Mouse (Mus musculus): ENCODE measurements around the gene Hoxa3.

GRCm38 (mm10) chr6:52205638-52206621 lies 7.2 kb downstream of the Hoxa3 start:
- no peak for TF ChIP-seq POLR2A (IDR thresholded peaks at IDR 0.05; ENCODE audit: low read depth, low read length)
- no peak for TF ChIP-seq NRF1 (IDR thresholded peaks at IDR 0.05; ENCODE audit: low read depth, low read length)
- TF ChIP-seq ZMIZ1 (IDR thresholded peaks at IDR 0.05; ENCODE audit: low read depth, low read length), result no peak
- no peak for TF ChIP-seq CTCF (conservative IDR thresholded peaks at IDR 0.05 in 1 of 2, IDR thresholded peaks at IDR 0.05 in 1 of 2; ENCODE audit: low read depth in 2 of 2, low read length in 2 of 2)
- no peak for TF ChIP-seq EP300 (IDR thresholded peaks at IDR 0.05; ENCODE audit: low read length)
- no peak for TF ChIP-seq UBTF (IDR thresholded peaks at IDR 0.05; ENCODE audit: low read depth, low read length)
- TF ChIP-seq MAX (IDR thresholded peaks at IDR 0.05; ENCODE audit: low read length), result no peak
- TF ChIP-seq ETS1 (conservative IDR thresholded peaks at IDR 0.05; ENCODE audit: low read depth, low read length), result no peak
- no peak for TF ChIP-seq CHD1 (IDR thresholded peaks at IDR 0.05; ENCODE audit: low read depth, low read length)
- no peak for TF ChIP-seq E2F4 (IDR thresholded peaks at IDR 0.05; ENCODE audit: insufficient replicate concordance, low read depth, low read length)

All from CH12.LX (cell line).